Mouse (Mus musculus) embryonic facial prominence, embryonic 13.5 days (tissue): Measurements from ENCODE around the gene Tmem198. TPM values are rescaled to one million over a fixed set of nuclear protein-coding genes. Genes with fewer than 3 reads are reported as not detected.
A peak's percentile ranks its signal among the peaks of the same experiment; 100 is the strongest.

ENCODE experiments used
- ATAC-seq: fragments of 200-750 bp; cut with Nextera tagmentation; 2 replicates; pipeline ENCODE4 v1.8.0; 2017; ENCODE audit warnings: low read depth; ENCODE audit not compliant: insufficient number of reproducible peaks, insufficient read depth, low FRiP score, low TSS enrichment
- H3K27ac ChIP-seq: fragments of 300-500 bp; sonication (generic); 2 replicates; pipeline ENCODE4 v1.5.1; 2015; ENCODE audit warnings: moderate library complexity, mild to moderate bottlenecking, inconsistent platforms
- H3K27me3 ChIP-seq: fragments of 300-500 bp; sonication (generic); 2 replicates; pipeline ENCODE4 v1.6.1; 2015; ENCODE audit warnings: mild to moderate bottlenecking, inconsistent platforms
- H3K36me3 ChIP-seq: fragments of 300-500 bp; sonication (generic); 2 replicates; pipeline ENCODE4 v1.6.1; 2015; ENCODE audit warnings: mild to moderate bottlenecking, inconsistent platforms
- H3K4me1 ChIP-seq: fragments of 300-500 bp; sonication (generic); 2 replicates; pipeline ENCODE4 v1.6.1; 2015; ENCODE audit warnings: inconsistent platforms
- H3K4me2 ChIP-seq: fragments of 300-500 bp; sonication (generic); 2 replicates; pipeline ENCODE4 v1.6.1; 2015; ENCODE audit warnings: moderate library complexity, mild to moderate bottlenecking, inconsistent platforms
- H3K4me3 ChIP-seq: fragments of 300-500 bp; sonication (generic); 2 replicates; pipeline ENCODE4 v1.5.1; 2015; ENCODE audit warnings: mild to moderate bottlenecking, inconsistent platforms
- H3K9ac ChIP-seq: fragments of 300-500 bp; sonication (generic); 2 replicates; pipeline ENCODE4 v1.6.1; 2015; ENCODE audit warnings: mild to moderate bottlenecking, inconsistent platforms
- H3K9me3 ChIP-seq: fragments of 300-500 bp; sonication (generic); 2 replicates; pipeline ENCODE4 v1.6.1; 2016; ENCODE audit warnings: inconsistent platforms
- WGBS: fragments of 180-500 bp; shearing (Covaris S2); methylation state at CpG from one replicate; pipeline ENCODE4 v1.1.7; 2015; ENCODE audit warnings: mixed read lengths; 5-methylcytosine and 5-hydroxymethylcytosine counted together
- polyA plus RNA-seq: library from polyadenylated mRNA; unstranded; fragments of >200 nt; fragmentation: Nextera tagmentation; extraction: Ambion mirVana; gene quantifications from 2 replicates; pipeline ENCODE4 v1.2.1, GENCODE M21; 2015

Gene Tmem198
- polyA plus RNA-seq, 1 experiment from 2014 or later, result 1.1 TPM

DNA sequence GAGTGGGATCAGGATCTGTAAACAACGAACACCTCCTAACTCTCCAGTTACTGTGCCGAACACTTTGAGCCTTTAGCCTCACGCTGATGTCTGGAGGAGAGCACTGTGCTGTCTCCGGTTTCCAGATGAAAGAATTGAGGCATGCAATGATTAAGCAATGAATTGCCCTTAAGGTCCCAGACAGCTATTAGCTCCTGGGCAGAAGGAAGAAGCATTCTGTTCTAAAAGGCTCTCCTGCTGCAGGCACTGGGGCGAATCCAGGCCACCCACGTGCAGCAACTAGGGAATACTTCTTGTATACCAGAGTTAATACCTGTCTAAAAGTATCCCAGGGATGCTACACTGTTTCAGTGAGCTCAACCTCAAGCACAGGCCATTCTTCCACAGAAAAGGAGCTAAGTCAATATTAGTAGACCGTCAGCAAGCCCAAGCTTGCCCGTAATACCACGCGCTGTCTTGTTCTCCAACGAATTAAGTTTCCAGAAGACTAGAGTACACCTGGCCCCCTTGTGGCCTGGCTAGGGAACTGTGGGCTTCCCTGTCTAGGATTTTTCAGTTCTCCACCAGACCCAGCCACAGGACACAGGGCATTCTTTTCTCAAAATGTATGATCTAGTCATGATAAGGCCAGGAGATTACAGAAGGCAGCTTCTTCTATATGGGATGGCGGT, 15.7 kb downstream of the Tmem198 start:
- no peak for ATAC-seq
- no peak overlapping the region for H3K4me2 ChIP-seq
- H3K4me3 ChIP-seq, result no peak overlapping the region
- peaks cover 74% of the 10 kb centered on the region for H3K36me3 ChIP-seq
- peaks cover 12% of the 10 kb centered on the region; the same call in 1 of the 2 replicates for H3K4me1 ChIP-seq
- H3K27ac ChIP-seq, result peak overlapping the region; percentile 60
- peaks cover 8% of the 10 kb centered on the region; the same call in 1 of the 2 replicates for H3K27me3 ChIP-seq
- H3K9me3 ChIP-seq, result no peaks in the 10 kb centered on the region
- whole genome bisulfite sequencing, result 48% methylated on average over 12 of the region's 12 CpGs
- H3K9ac ChIP-seq, result no peak overlapping the region

DNA sequence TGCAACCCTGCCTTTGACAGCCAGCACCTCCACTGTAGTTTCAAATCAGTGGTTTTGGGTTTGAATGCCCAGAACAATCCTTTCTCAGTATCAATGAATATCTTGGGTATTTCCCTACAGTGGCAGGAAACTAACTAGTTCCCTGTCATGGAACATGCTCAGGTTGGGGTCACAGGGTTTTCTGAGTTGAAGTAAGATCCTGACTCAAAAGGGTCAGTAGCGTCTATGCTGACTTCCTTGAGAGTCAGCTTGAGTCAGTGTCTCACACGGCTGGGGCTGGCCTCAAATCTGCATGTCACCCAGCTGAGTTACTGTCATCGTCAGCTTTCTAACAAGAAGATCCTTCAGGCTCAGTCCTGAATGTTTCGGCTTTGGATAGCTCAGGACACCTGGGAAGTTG, 19.6 kb downstream of the Tmem198 start:
- Histone ChIP-seq H3K4me3 (no peak overlapping the region), H3K36me3 (peaks cover 83% of the 10 kb centered on the region), H3K27ac (no peak overlapping the region), H3K4me1 (peaks cover 19% of the 10 kb centered on the region), H3K9ac (no peak overlapping the region), H3K27me3 (no peaks in the 10 kb centered on the region), H3K4me2 (no peak overlapping the region), H3K9me3 (no peaks in the 10 kb centered on the region)
- no peak for ATAC-seq
- 88% methylated on average over 4 of the region's 4 CpGs for WGBS

DNA sequence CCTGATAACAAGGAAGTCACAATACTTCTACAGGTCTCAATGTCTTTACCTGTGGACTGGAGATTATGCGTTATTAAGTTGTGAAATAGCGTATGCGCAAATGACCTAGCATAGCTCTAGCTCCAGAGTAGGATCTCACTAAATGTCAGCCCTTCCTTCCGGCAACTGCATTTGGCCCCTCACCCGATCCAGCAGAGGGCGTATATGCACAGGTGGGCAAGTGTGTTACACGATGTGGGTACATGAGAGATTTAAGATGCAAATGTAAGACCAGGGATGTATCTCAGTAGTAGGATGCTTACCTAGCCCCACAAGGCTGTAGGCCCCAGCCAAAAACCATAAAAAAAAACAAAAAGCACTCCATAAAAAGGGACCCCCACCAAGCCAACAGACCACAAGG, 20.1 kb downstream of the Tmem198 start:
- Histone ChIP-seq H3K27me3 (no peaks in the 10 kb centered on the region), H3K9ac (no peak overlapping the region), H3K36me3 (peaks cover 83% of the 10 kb centered on the region), H3K4me2 (no peak overlapping the region), H3K9me3 (no peaks in the 10 kb centered on the region), H3K4me1 (peaks cover 25% of the 10 kb centered on the region), H3K27ac (no peak overlapping the region), H3K4me3 (no peak overlapping the region)
- WGBS, result 84% methylated on average over 7 of the region's 7 CpGs
- ATAC-seq, result no peak

DNA sequence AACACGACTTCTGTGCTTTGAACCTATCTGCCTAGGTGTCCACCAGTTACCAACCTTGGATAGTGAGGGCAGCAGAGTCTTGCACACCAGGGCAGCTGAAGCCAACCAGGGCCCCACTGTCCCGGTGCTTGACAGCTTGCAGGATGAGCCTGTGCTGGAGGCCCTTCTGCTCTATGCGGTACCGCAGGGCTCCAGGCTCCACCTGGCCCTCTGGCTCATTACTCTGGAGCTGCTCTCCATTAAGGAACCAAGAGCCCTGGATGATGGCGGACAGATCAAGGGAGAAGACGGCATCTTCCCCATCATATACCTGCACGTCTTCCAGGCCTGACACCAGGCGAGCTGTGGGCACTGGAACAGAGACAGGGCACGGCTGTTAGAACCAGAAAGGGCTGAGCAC, 22.6 kb downstream of the Tmem198 start:
- Histone ChIP-seq H3K36me3 (peaks cover 69% of the 10 kb centered on the region), H3K9me3 (no peaks in the 10 kb centered on the region), H3K27me3 (no peaks in the 10 kb centered on the region), H3K4me3 (no peak overlapping the region), H3K27ac (no peak overlapping the region), H3K9ac (no peak overlapping the region), H3K4me2 (no peak overlapping the region), H3K4me1 (peaks cover 26% of the 10 kb centered on the region)
- no peak for ATAC-seq
- WGBS, result 95% methylated on average over 9 of the region's 9 CpGs

DNA sequence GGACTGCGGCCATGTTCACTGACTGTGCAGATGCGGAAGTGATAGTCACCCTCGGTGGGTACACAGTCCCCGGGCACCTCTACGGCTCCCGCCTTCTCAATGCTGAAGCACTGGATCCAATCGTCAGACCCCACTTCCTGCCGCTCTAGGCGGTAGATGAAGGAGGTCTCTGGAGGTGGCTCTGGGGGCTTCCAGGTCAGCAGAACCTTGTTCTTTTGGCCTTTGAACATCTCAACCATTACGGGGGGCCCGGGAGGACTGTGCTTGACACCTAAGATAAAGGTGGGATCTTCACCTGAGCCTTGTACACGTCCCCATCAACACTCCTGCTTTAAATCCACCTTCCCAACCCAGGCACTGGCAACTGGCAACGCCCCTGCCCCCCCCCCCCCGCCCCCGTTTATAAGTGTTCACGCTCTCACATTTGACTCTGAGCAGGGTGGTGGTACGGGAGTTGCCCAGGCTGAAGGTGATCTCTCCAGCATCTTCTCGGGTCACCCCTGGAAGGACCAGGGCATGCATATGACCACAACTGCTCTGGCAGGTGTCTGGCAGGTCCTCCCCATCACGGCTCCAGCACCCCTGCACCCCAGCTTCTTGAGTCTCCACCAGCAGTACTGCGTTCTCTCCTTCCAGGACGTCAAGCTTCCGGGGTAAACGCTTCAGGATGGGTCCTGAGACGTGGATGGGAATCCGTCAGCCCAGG, 23.8 kb downstream of the Tmem198 start:
- H3K4me3 ChIP-seq, result no peak overlapping the region
- no peak overlapping the region for H3K27ac ChIP-seq
- no peak overlapping the region for H3K4me2 ChIP-seq
- 0 out of 2 replicates have a peak overlapping the region, but pooled peaks have one; percentile 36 for H3K9ac ChIP-seq
- H3K9me3 ChIP-seq, result no peaks in the 10 kb centered on the region
- no peaks in the 10 kb centered on the region for H3K27me3 ChIP-seq
- H3K4me1 ChIP-seq, result peaks cover 31% of the 10 kb centered on the region
- WGBS, result 87% methylated on average over 25 of the region's 25 CpGs
- H3K36me3 ChIP-seq, result peaks cover 57% of the 10 kb centered on the region
- no peak for ATAC-seq

DNA sequence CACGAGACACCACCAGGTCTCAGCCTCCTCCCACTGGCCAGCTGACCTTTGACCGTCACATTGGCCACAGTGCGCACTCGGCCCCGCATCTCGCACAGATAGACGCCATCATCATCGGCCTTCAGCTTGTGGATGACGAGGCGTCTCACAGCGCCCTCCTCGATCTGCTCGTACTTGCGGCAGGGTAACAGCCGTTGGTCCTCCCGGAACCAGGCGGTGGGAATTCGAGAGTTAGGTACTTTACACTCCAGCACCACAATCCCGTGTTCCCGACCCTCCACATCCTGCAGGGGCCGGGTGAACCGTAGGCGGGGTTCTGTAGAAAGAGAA, 24.3 kb downstream of the Tmem198 start:
- H3K27ac ChIP-seq, result no peak overlapping the region
- ATAC-seq, result no peak
- peak overlapping the region; percentile 36; the same call in 1 of the 2 replicates for H3K9ac ChIP-seq
- no peaks in the 10 kb centered on the region for H3K27me3 ChIP-seq
- 71% methylated on average over 23 of the region's 23 CpGs for WGBS
- peak overlapping the region; percentile 95 for H3K4me2 ChIP-seq
- peaks cover 52% of the 10 kb centered on the region for H3K36me3 ChIP-seq
- H3K4me3 ChIP-seq, result no peak overlapping the region; the same call in 1 of the 2 replicates
- no peaks in the 10 kb centered on the region for H3K9me3 ChIP-seq
- H3K4me1 ChIP-seq, result peaks cover 31% of the 10 kb centered on the region

DNA sequence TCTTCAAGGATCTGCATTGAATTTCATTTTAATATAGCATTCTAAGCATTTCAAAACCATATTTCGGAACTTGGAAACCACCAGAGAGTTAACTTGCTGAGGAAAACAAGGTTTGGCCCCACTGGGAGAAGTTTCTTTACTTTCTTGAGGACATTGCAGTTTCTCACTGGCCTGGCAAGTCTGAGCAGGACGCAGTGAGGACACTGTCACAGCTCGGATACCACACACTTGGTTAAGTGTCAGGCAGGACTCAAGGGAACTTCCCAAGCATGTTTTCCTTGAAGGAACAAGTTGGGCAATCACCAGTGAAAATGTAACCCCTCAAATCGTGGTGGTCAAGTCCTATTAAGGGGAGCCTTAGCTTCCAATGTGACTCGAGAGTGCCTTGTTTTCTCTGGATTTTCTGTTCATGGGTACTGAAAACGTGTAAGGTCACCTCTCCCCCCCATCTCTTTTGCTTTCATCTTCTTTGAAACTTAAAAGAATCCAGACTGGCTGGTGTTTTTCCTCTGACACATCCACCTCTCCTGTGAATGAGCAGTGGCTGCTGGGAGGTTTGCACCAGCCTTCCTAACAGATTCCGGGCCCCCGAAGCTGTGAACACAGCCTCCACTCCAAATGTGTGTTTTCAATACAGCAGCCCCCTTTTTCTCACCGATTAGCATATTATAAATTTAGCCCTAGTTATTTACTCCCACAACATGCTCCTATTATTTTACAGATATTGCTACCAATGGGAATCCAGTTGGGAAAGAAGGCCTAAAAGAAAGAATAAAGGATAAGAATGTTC, 25.1 kb downstream of the Tmem198 start:
- H3K9me3 ChIP-seq, result no peaks in the 10 kb centered on the region

DNA sequence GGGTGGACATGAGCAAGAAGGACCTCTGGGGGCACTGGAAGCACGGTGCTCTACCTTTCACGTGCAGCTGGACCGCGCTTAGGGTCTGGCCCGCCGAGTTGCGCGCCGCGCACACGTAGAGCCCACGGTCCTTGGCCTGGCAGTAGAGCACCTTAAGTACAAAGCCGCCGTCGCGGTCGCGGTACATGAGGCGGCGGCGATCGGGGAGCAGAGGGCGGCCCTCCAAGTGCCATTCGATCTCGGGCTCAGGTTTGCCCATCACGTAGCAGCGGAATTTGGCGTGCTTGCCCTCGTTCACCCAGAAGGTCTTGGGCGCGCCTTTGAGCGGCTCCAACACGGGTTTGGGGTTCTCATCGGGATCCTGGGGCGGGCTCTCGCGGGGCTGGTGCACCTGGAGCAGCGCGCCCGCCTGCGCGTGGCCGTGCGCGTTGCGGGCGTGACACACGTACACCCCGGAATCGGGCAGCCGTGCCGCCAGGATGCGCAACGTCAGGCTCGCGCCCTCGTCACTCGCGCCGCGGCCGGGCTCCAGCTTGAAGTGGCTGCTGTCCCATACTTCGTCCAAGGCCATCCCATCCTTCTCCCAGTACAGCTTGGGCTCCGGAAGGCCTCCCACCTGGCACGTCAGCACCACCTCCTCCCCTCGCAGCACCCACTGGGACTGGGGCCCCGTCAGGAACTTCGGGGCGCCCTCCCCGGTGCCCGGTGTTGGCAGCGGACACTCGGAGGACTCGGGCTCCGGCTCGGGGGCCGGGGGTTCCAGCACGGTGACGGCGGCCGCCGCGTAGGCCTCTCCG, 26.0 kb downstream of the Tmem198 start:
- peak overlapping the region; percentile 89 for H3K4me3 ChIP-seq
- peaks cover 34% of the 10 kb centered on the region for H3K36me3 ChIP-seq
- no peaks in the 10 kb centered on the region for H3K27me3 ChIP-seq
- peak overlapping the region; percentile 97 for H3K27ac ChIP-seq
- WGBS, result under 1% methylated on average over 84 of the region's 84 CpGs
- peaks cover 39% of the 10 kb centered on the region for H3K4me1 ChIP-seq
- peak overlapping the region; percentile 95 for H3K4me2 ChIP-seq
- H3K9ac ChIP-seq, result peak overlapping the region; percentile 98
- no peaks in the 10 kb centered on the region for H3K9me3 ChIP-seq
- peak; percentile 34; the same call in 1 of the 2 replicates for ATAC-seq

More for the DNA sequence above, 25.1 kb downstream of the Tmem198 start:
- Histone ChIP-seq H3K36me3 (peaks cover 44% of the 10 kb centered on the region), H3K27me3 (no peaks in the 10 kb centered on the region), H3K4me1 (peaks cover 35% of the 10 kb centered on the region), H3K9ac (peak overlapping the region; percentile 98), H3K4me3 (peak overlapping the region; percentile 89), H3K27ac (peak overlapping the region; percentile 97; the same call in 1 of the 2 replicates), H3K4me2 (peak overlapping the region; percentile 95)
- ATAC-seq, result no peak
- WGBS, result 46% methylated on average over 9 of the region's 9 CpGs

DNA sequence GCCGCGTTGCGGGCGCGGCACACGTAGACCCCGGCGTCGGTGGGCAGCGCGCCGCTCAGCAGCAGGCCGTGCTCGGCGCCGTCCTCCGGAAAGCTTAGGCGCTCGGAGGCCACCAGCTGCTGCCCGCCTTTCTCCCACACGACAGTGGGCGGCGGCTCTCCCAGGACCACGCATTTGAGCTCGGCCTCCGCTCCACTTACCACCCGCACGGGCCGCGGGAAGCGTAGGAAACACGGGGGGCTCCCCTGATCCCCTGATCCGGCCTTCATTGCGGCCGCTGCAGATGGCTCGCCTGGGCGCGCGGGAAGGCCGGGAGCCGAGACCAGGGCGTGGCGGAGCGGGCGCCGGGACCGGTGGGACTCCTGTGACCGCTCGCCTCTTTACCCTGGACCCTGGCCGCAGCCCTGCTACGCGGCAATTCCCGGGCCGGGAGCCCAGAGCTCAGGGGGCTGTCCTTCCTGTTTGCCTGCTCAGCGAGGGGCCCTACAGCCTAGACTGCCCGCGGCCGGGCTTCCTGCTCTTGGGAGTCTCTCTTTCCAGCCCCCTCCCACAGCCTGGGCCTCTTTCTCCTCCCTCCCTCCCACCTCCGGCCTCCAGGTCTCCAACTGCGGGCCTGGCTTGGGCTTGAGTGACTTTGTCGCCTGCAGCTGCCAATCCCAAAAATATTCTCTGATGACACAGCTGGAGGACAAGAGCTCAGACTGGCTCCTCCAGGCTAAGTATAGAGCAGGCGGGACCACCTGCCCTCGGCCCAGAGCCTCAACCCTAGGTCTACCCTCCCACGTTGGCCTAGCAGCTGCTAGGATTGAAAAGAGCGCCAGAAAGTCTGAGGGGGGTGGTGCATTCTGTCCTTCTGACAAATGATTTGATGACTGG, 26.9 kb downstream of the Tmem198 start, which contains the start of gene Obsl1:
Obsl1 (minus strand) TSS at position 497 of the 876 bp plus-strand sequence.
- Histone ChIP-seq H3K9me3 (no peaks in the 10 kb centered on the region), H3K4me3 (peak within 1 kb of the TSS; percentile 89), H3K36me3 (peaks cover 26% of the 10 kb centered on the region), H3K27ac (peak within 1 kb of the TSS; percentile 97), H3K4me1 (peaks cover 39% of the 10 kb centered on the region), H3K27me3 (no peaks in the 10 kb centered on the region), H3K9ac (peak within 1 kb of the TSS; percentile 98), H3K4me2 (peak within 1 kb of the TSS; percentile 95)
- peak; percentile 86 for ATAC-seq
- under 1% methylated on average over 64 of the region's 65 CpGs for WGBS

DNA sequence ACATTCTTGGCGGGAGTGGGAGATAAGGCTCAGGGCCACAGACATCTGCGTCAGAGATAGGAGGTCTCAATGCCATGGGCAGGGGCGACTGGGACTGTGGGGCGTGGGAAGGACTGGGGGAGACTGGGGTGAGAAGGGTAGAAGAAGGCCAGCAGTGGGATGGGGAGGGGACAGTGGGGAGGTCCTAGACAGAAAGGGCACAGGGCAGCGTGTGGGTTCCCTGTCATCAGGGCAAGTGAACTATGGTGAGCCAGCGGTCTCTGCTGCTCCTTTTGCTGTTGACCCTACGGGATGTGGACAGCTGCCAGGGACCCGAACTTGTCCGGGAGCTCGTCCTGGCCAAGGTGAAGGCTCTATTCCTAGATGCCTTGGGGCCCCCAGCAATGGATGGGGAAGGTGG, 27.7 kb downstream of the Tmem198 start, which contains the start of gene Inha:
Inha (plus strand) TSS at position 72 of the 400 bp plus-strand sequence.
- H3K4me3 ChIP-seq, result peak within 1 kb of the TSS; percentile 89
- H3K9me3 ChIP-seq, result no peaks in the 10 kb centered on the region
- H3K27me3 ChIP-seq, result no peaks in the 10 kb centered on the region
- peaks cover 18% of the 10 kb centered on the region for H3K36me3 ChIP-seq
- H3K9ac ChIP-seq, result peak within 1 kb of the TSS; percentile 98
- WGBS, result 82% methylated on average over 10 of the region's 10 CpGs
- H3K27ac ChIP-seq, result peak within 1 kb of the TSS; percentile 97
- peaks cover 44% of the 10 kb centered on the region for H3K4me1 ChIP-seq
- H3K4me2 ChIP-seq, result peak within 1 kb of the TSS; percentile 95
- ATAC-seq, result no peak
